Mouse (Mus musculus) CH12F3 (cell line): ENCODE data around the gene Gak.
"Not testable (repeated sequence)": the region's sequence is repeated elsewhere in the genome, so short reads cannot be mapped to it uniquely, and the experiment has no call there.

Experiments used
- in situ Hi-C: fragments of 300-500 bp; cut with MboI; formaldehyde crosslinking; loops from 2 replicates; pipeline ENCODE4 v1.14.3; 2020; ENCODE audit warnings: low sequenced_read_pairs

The Gak gene

DNA sequence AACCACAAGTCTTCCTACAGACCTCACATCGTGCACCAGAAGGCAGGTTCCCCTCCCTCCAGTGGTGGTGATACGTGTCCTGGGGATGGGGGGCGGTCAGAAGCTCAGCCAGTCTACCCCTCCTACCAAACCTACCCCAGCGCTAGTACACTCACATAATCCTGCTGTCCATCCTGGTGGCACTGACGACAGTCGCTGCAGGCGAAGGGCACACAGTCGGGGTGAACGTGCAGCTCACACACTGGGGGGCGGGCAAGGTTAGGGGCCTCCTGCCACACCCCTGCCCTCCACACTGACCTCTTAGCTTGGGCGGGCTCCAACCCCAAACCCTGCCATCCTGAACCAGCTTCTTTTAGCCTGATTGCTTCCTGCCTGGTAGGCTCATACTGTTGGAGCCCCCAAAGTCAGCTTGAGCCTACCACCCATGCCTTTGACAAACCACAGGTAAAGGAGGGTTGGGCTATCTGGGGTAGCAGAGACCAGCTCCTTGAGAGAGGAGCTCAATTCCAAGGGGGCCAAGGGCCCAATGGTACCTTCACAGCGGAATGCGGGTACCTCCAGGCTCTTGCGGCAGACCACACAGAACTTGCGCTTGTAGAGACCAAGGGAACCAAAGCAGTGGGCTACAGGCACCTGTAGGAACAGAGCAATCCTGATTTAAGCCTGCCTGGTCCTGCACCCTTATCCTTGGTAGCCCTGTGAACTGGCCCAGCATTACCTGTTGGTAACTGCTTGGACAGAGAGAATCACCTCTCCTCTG, 26.5 kb upstream of the Gak start:
- in situ Hi-C loops = no loop called here

DNA sequence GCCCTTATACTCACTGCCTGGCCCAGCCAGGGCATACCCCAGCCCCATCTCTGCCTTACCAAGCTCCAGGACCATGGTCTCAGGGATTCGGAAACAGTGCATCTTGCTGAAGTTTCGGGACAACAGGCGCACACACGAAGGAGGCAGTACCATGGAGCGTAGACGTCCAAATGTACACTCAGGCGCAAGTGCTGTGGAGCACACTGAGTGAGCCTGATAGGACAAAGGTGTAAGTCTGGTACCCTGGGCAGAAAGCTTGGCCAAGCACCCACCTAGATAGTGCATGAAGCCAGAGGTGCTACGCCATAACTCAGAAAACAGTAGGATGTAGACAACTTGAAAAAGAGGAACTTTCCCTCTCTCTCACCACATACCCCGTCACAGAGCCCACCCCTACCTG, 25.8 kb upstream of the Gak start:
- in situ Hi-C loops = no loop called here

DNA sequence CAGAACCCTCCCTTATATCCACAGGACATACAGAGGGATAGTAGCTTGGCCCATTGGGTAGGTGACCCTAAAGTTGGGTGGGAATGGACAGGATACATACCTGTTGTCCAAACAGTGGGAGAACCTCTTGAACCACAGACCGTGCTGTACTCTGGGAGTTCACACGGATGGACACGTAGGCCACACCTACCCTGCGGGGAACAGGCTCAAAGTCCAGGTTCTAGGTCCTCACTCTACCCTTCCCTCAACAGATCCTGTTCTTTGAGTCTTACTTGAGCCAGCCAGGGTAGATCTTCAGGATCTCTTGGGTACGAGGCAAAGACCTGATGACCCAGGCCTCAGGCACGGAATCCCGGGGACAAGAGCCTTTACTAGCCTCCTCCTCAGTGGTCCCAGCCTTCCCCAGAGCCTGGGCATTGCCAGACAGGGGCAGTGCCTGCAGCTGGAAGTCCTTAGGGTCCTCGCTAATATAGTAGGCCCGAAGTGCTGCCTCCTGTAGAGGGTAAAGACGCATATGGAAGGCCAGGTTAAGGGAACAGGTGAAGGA, 25.0 kb upstream of the Gak start:
- in situ Hi-C loops = no loop called here

DNA sequence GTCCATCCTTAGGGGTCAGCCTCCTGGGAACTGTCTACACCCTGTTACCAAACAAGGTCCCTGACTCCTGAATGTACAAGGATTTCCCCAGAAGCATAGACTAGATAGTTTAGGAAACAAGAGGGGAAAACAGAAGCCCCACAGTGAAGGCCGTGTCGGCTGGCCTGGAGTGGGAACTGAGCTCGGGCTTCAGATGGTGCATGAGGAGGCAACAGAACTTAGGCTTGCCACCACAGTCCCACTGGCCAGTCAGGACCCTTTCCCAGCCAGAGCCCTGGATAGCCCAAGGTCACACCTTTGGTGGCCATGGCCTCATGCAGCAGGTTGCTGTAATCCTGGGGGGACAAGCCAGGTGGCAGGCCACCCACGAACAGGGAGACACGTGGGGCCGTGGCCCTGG, 23.8 kb upstream of the Gak start:
- in situ Hi-C loops = no loop called here

DNA sequence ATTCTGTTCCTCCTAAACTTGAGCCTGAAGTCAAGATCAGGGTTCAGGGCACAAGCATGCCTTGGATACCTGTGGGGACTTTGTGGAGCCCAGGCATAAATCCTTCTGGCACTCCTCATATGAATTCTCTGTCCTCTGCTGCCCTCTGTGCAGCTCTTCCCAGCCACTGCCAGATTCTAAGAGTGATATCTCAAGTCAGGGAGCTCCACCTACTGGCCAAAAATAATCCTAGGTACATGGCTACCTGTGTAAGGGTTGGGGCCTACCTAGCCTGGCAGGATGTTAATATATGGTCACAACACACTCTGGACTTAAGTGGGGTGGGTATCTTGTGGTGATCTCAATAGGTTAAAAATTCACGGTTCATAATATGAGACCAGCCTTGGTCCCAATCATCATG, 22.3 kb upstream of the Gak start:
- in situ Hi-C loops = no loop called here

DNA sequence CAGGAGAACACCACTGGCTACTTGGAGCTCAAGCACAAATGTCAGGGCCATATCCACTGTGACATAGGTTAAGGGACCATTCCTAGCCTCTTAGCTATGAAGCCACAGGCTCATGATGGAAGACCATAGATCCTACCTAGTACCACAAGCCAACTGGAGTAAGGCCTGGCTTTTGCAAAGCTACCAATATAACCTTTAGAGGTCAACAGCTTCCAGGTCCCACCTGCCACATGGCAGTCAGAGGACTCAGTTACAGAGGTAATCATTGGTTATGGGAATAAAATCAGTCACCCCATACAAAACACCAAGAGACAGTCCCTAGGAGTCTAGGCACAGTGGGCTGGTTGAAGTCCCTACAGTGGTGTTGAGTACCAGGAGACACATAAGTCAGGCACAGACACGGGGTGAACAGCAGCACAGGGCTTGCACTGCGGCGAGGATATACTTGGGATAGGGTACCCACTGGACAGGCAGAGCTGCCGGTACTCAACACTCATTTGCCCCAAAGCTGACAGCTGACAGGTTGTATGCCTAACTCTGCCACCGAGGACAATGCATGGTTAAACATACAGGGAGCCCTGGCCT, 21.7 kb upstream of the Gak start:
- in situ Hi-C loops = no loop called here

DNA sequence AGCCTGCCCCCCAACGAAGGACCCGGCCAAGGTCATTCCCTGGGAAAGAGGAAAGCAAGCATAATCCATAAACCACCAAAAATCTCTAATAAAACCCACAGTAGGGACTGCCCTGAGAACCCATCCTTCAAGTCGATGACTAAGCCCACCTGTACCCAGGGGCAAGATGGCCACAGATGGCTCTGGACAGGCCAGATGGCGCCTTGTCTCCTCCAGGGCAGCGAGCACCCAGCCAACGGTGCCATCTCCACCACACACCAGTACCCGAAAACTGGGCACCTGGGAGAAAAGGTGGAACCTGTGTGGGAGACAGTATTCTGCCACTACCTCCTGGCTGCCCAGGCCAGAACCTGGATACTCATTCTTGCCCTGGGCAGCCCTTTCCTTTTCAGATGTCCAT, 20.8 kb upstream of the Gak start:
- in situ Hi-C loops = no loop called here

DNA sequence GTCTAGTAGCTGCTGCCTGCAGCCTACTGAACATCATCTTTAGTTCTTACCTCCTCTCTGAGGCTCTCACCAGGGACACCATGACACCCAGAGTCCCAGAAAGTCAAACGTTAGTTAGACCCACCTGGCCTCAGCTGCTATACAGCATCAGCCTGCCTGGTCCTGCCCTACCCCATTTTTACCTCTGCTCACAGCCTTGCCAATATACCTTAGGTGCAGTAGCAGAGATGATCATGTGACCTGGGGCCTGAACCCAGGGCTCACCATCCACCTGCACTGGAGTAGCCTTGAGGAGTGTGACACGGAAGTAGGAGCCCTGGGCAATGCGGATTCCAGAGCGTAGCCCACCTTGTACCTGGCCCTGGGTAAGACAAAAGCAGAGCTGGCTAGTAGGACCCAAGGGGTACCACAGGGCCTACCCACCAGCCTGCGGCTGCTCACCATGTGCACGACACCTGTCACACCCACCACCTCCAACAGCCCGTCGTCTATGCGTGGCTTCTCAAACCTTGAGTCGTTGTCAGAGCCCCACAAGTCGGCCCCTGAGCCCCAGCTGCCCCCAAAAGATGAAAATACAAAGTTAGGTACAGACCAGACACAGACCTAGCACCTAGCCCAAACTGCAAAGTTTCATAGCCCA, 19.5 kb upstream of the Gak start:
- in situ Hi-C loops = no loop called here

DNA sequence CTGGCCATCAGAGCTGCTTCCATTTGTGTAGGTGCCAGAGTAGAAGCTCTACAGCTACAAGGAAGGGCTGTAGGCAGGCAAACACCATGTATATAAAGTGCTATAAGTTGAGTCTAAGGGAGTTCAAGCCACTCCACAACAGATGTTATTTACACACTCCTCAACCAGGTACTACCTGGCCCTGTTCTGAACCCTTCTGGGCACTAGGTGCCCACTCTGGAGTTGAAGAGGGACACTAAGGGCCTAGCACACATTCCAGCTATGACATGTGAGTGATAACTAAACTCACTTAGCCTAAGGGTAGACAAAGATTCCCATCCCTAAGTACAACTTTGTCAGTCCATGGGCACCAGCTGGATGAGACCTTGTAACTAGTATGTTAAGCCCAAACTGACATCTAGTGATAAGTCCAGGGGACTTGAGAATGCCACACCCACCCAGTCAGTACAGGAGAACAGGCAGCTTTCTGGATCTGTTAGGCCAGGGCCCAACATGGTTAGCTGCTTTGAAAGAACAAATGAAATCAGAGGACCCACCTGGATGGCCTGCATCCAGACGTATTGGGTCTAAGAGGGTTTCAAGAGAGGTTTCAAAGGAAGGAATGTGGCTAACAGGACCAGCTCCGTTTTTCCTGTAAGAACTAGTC, 18.4 kb upstream of the Gak start:
- in situ Hi-C loops = no loop called here

DNA sequence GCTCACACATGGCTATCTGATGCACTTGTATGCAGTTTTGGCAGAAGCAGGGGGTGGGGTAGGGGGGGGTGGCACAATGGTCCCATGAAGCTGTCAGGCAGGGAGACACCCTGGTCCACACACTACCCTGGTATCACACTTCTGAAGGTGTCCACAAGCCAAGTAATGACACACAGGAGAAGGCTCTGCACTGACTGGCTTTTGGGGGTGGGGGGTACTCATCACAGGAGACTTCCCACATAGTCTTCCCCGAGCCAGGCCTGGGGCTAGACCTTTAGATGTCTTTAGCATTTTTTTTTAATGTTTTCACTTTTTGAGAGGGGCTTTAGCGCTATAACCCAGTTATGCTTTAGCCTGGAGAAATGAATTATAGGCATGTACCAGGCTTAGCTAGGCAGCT, 17.8 kb upstream of the Gak start:
- in situ Hi-C loops = no loop called here

DNA sequence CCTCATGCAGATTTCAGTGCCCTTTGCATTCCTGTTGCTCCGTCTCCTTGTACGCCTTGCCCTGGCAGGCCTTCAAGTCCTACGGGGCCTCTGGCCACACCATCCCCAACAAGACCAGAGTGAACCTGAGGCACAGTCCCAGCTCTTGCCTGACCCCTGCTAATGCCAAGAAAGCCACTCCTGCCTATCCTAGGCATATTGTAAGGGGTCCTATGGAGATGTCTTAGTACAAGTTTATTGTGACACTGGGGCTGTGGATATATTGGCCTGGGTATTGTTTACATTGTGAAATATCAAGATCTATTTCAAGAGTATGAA, 16.7 kb upstream of the Gak start:
- in situ Hi-C loops = no loop called here

DNA sequence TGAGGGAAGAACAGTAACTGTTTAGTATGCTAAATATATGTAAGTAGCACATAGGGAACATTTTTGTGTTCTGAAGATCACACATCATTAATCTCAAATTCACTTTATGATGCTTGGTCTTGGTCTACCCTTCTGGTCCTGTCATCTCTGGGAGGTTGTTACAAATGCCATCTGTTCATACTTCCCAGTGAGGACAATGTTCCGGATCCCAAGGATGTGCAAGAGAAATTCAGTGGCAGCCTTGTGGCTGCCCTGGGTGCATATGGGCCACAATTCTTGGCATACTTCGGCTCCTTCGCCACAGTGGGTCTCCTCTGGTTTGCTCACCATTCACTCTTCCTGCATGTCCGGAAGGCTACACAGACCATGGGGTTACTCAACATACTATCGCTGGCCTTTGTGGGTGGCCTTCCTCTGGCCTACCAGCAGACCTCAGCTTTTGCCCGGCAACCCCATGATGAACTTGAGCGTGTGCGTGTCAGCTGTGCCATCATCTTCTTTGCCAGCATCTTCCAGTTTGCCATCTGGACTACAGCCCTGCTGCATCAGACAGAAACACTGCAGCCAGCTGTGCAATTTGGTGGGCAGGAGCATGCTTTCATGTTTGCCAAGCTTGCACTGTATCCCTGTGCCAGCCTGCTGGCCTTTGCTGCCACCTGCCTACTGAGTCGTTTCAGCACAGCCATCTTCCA, 16.2 kb upstream of the Gak start:
- in situ Hi-C loops = no loop called here

DNA sequence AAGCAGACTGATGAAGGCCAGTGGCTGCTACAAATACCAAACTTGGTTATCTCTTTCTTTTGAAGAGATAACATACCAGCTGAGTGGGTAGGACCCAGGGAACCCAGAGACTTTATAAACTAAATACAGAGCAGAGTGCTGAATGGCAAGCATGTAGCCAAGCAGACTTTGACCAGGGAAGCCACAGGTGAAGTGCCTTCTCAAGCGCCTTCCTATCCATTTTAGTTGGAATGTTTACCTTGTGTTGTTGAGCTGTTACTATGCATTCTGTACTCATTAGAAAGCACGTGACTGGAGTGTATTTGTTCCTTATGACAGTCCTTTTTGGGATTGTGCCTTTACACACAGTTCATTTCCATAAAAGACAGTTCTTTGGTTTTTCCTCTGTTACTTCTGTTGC, 14.1 kb upstream of the Gak start:
- in situ Hi-C loops = no loop called here

DNA sequence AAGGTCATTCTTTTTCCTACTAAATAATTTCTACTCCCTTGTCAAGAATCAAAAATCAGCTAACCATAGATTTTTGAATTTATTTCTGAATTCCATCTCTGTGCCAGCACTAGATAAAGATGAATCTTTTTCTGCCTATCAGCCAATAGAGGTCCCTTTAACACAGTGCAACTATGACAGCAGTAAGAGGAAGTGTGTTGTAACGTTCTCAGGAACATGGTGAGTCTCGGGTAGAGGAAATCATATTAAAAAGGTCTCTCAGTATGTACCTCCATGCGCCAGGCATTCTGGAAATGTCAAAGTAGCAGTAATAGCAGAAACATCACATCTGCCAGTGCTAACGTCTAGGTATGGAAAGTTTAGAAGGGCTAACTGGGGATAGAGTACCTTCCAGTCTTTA, 6.6 kb upstream of the Gak start:
- in situ Hi-C loops = no loop called here

DNA sequence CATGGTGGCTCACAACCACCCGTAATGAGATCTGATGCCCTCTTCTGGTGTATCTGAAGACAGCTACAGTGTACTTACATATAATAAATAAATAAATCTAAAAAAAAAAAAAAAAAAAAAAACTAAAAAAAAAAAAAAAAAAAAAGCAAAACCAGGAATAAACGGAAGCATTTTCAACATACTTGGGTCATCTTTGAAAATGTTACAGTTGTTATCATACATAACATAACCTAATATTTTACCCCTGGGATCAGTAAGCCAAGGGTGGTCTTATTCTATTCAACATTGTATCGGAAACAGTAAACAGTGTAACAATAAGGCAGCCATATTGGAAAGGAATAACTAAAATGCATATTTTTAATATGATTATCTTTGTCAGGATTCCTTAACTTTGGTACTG, 4.5 kb upstream of the Gak start:
- in situ Hi-C loops = not testable (repeated sequence)

DNA sequence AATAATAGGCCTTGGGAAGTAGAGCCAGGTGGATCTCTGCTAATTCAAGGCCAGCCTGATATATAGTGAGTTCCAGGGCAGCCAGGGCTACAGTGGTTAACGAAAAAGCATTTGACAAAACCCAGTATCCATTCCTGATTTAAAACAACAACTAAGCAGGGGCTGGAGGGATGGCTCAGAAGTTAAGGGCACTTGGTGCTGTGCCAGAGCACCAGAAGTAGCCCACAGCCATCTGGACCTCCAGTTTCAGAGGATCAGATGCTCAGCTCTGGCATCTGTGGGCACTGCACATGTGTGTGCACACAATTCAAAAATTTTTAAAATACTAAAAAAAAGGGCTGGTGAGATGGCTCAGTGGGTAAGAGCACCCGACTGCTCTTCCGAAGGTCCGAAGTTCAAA, 4.1 kb upstream of the Gak start:
- in situ Hi-C loops = no loop called here

DNA sequence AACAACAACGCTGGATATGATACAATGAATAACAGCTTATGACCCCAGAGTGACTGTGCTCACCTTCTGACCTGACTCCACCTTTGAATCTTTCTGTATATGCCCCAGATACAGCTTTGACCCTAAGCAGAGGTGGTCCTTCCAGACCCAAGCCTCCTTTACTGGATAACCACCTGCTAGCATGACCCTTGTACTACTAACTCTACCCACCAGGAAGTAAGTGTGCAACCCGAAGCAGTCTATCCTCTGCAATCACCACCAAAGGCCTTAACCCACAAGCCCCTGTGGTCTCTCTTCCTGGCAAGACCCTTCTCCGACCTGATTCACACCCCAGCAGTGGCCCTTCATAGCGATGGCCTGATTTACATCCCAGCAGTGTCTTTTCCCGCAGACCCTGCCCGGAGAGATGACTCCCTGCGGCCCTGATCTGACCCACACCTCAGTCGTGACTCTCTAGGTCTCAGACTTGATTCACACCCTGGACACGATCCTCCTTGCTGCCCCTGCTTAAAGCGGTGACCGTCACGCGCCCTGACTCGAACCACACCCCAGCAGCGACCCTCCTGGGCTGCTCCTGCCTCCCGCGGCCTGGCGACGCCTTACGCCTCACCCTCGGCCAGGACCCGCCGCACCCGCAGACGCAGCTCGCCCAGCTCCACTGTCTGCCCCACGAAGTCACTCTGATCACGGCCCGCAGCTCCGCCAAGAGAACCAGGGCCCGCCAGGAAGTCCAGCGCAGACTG, 493 bp downstream of the Gak start:
- in situ Hi-C loops = no loop called here

DNA sequence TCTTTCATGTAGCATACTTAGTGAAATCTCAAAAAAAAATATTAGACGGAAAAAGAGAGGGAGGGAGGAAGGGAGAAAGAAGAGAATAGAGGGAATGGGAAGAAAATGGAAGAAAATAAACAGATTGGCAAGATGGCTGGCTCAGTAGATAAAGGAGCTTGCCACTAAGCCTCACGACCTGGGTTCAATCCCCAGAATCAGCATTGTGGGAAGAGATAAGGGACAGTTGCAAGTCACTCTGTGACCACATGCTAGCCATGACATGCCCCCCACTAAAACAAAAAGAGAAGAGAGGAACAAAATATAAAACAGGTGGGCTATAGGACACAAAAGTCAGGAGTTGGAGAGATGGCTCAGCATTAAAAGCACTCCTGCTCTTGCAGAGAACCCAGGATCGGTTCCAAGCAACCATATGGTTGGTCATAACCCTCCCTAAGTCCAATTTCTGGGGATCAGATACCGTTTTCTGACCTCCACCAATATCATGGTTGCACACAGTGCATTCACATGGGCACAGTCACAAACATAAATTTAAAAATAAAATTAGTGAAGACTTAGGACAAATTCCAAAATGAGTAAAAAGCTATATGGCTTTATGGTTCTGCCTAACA, 3.4 kb downstream of the Gak start:
- in situ Hi-C loops = no loop called here

DNA sequence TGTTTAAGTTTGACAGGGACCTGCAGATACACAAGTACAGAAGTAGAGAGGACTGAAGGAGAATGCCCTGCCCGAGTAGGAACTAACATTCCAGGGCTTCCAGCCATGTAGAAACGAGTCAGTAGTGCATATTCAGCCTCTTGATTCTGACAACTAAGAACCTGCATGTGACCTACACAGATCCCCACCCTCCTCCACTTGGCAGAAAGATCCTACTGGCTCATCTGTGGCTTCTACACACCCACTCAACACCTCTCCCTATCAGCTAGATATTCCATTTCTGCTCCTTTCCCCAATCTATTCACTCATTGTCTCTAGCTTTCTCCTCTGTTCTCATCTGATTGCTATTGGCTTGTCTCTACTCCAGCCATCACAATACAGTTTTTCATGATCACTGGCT, 7.7 kb downstream of the Gak start:
- in situ Hi-C loops = no loop called here

DNA sequence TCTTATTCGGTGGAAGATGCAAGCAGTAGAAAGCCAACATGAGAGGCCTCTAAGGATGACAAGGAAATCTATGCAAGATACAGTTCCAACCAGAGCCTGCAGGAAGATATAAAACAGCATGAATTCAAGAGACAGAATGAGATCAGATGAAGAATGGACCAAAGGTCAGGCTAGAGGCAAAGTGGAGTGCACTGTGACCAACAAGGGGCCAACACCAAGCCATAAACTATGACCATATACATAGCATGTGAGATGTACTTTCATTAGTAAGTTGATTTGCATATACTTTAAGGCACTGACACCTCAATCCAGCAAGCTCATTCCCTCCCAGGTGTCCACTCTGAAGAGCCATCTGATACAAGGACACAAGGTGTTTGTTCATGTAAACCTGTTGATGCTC, 19.1 kb downstream of the Gak start:
- in situ Hi-C loops = no loop called here
